Mouse (Mus musculus) v-Abl transformed pro-B cells (cell line): ENCODE results near the gene Elmod3.

Source experiments
- in situ Hi-C, 2 experiments: fragments of 400-800 bp; cut with MboI; formaldehyde crosslinking; loops; one replicate each; pipeline ENCODE4 v1.15.1; 2025; ENCODE audit not compliant: unreplicated experiment in 2 of 2

The Elmod3 gene

GRCm38 (mm10) chr6:72615561-72616375 is 17.6 kb upstream of the Elmod3 start:
- in situ Hi-C loops, result no loop called here

DNA sequence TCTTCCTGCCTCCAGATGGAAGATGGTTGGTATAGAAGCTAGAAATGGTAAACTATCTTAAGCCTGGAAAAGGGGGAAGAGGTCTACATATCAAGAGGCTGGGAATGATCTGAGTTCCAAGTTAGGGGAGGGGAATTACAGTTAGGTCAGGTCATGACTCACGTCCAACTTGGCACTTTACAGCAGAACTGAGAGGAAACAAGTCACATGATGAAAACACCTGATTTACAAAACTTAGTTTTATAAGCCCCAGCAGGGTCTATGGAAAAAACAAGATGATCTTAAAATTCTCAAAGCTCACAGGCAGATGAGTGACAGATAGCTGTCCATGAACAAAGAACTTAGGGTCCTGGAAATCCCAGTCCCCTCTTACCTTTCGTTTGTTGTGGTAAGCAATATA is 16.9 kb upstream of the Elmod3 start:
- in situ Hi-C loops, result no loop called here

- in situ Hi-C loops, result no loop called here
Measured at GRCm38 (mm10) chr6:72610261-72610660, 12.0 kb upstream of the Elmod3 start.

GRCm38 (mm10) chr6:72608662-72609184 is 10.5 kb upstream of the Elmod3 start:
- in situ Hi-C loops, result no loop called here

- in situ Hi-C loops, result no loop called here
Measured at GRCm38 (mm10) chr6:72607676-72608075, 9.5 kb upstream of the Elmod3 start.

DNA sequence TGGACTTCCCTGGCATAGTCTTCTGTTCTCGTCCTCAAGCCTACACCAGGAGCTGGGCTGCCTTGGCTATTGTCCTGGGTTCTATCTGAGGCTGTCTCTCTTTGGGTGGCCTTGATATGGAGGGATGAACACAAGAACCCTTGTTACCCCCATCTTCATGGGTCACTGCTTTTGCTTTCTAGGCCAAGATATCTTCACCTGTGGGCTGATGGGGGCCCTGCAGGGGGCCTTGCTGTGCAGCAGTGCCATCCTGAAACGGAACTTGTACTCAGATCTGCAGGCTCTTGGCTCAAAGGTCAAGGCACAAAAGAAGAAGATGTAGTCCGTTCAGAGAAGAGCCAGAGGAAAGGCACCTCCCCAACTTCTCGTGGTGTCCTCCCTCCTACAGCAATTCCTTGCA is 8.8 kb upstream of the Elmod3 start:
- in situ Hi-C loops, result no loop called here

- in situ Hi-C loops, result no loop called here
Measured at GRCm38 (mm10) chr6:72604066-72604465, 5.9 kb upstream of the Elmod3 start.

DNA sequence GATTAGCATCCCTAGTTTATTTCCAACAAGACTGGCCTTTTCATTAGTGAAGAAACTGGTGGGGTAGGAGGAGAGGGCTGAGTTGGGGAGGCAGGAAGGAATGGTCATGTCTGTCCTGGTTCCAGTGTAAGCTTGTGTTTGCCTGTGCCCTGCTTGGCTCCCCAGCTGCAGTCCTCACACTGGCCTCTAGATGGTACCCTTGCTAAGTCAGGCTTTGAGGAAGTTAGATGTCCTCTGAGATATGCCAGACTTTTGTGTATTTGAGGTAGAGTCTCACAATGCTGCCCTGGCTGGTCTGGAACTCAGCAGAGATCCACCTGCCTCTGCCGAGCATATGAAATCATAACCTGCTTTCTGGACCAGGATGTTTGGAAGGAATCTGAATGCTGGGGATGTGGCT is 3.5 kb upstream of the Elmod3 start:
- in situ Hi-C loops, result no loop called here

DNA sequence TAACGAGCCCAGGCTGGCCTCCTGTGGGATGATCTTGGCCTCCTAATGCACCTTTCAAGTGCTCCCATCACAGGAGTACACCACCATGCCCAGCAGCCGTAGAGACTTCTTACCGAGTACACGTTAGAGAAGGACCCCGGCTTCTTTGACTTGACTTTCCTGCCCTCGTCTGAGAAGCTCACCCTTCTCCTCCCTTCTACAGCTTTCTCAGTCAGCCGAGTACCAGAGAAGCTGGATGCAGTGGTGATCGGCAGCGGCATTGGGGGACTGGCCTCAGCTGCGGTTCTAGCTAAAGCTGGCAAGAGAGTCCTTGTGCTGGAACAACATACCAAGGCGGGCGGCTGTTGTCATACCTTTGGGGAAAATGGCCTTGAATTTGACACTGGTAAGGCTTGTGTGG is 2.6 kb upstream of the Elmod3 start:
- in situ Hi-C loops, result no loop called here

DNA sequence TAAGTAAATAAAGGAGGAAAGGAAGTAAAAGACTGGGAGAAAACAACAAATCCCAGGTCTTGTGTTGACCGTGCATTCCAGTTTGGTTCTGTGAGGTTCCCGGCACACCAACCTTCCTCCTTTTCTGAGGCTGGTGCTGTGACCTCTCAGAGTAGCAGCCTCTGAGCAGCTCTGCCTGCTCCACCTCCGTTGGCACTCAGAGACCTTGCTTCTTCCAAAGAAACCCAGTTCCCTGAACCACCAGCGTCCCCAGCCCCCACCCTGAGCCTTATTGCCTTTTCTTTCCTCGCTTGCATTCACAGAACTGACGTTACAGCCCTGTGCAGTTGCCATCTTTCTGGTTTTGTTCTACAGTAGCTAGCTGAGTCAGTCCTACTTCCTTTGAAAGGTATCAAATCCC is 2.0 kb upstream of the Elmod3 start:
- in situ Hi-C loops, result no loop called here

DNA sequence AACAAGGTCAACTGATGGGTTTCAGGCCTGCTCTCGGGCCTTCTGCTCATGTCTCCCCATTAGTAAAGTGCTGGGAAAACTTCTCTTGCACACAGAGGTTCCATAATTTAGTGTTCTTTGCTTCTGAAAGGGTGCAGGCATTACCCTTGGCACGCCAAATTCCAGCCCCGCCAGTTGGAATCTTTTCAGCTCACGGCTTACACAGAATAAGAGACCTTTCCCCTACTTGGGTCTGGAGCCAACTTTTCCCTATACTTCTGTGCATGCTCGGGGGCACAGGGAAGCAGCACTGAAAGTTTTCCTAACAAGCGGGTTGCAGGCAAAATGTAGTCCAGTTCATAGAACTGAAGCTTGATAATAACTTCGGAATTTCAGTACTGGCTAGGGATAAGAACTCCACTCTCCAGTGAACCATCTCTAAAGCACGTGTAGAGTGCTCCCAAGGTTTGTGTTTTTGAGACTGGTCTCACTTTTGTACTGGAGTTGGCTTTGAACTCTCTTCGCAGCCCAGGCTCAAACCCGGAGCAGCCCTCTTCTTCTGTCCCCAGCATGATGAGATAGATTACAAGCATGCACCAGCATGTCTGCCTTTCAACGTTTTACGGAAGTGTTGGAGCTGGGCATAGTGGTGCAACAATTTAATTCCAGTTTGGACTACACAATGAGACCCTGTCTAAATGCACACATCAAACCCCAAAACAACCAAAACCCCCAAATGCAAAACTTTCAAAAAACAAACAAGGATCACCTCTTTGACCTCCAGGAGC is 761 bp upstream of the Elmod3 start:
- in situ Hi-C loops, result no loop called here

DNA sequence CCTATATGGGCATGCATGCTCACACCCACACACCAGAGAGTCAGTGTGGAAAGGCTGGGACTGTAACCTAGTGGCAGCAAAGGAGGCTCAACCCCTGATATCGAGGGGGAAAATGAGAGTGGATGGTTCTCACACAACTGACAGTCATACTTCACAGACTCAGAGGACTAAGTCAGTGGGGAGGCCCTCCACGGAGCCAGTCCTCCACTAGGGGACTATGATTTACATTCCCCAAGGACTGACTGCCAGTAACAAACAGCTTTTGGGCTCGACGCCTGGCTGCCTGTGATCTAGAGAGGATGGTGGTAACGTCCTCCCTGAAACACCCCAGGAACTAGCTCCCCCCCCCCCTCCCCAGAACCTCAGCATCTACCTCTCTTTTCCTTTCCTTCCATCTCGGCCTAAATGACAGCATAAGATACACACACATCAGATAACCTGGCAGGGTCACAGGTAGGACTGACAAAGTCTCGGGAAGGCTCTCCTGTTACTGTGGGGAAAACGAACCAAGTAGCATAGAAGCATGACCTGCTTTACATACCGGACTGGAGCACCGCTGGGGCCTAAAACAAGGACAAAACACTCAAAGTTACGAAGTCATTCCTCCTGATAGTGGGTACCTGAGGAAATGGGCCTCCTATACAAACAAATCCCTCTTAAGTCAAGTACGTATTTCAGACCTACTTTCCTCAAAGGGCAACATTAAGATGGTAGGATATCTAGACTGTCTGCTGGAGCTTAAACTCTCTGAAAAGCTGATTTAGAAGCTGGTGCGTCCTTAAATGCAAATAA is 934 bp downstream of the Elmod3 start:
- in situ Hi-C loops, result no loop called here

DNA sequence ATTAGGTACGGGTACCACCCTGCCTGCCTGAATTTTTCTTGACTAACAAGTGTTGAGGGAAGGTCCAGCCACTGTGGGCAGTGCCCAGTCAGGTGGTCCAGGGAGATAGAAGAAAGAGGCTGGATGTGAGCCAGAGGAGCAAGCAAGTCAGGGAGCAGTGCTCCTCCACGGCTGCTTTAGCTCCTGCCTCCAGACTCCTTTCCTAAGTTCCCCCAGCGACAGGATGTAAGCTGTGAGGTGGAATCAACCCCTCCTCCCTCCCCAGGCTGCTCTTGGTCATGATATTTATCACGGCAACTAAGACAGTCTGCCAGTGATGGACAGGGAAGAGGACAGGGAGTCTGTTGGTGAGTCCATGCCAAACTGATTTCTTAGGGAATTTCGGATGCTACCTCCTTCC is 4.3 kb downstream of the Elmod3 start:
- in situ Hi-C loops, result no loop called here

GRCm38 (mm10) chr6:72593011-72593803 is 5.0 kb downstream of the Elmod3 start:
- in situ Hi-C loops, result no loop called here

- in situ Hi-C loops, result no loop called here
Measured at GRCm38 (mm10) chr6:72590111-72590510, 8.1 kb downstream of the Elmod3 start.

GRCm38 (mm10) chr6:72588307-72588706 is 9.9 kb downstream of the Elmod3 start:
- in situ Hi-C loops, result no loop called here

DNA sequence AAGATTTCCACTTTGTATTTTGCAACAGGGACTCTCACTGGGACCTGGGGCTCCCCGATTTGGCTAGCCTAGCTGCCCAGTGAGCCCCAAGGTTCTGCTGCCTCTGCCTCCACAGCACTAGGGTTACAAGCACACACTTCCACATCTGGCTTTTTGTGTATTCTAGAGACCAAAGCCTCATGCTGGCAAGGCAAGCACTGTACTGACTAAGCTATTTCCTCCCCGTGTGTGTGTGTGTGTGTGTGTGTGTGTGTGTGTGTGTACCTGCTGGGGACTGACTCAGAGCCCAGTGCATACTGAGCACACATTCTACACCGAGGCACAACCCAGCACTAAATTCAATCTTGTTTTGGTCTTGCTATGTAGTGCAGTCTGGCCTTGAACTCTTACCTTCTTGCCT is 11.5 kb downstream of the Elmod3 start:
- in situ Hi-C loops, result no loop called here

DNA sequence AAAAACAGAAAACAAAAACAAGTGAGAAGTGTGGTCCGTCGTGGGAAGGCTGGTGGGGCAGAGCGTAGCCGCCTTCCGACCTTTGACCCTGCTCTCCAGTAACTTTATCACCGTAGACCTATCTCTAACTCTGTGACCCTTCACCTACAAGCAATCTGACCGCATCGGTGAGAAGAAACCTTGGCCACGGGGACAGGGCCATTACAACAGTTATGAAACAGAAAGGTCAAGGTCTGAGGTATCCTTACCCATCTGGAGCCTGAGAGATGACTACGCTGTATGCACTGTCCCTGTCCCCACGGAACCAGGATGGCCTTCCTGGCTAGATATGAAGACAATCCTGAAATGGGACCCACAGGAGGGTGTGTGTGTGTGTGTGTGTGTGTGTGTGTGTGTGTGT is 14.1 kb downstream of the Elmod3 start:
- in situ Hi-C loops, result no loop called here

DNA sequence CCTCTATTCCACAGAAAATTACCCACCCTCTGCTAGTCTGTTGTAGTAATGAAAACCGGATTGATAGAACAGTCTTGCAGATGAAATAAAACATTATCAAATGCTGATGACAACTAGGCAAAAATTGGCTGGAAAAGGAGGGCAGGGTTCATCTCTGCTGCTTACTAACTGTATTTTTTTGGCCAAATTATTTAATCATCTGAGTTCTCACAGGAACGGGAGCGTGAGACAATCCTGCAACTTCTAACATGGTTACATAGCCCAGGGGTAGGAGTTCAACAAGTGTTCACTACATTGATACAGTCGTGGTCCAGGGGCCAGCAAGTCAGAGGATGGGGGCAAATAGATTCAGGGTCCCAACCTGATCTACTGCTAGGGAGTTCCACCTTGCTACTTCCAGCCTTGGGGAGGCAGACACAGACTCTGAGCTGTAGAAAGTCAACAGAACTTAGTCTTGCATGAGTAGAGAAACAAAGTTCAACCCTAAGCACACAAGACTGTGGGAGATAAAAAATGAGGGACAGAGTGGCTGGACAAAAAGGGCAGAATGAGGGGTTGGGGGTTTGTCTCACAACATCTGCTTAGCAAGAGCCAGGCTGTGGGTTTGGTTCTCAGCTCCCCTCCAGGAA is 14.9 kb downstream of the Elmod3 start:
- in situ Hi-C loops, result no loop called here
